Mouse (Mus musculus) G1E (cell line): ENCODE data around the gene Fam199x.

Experiments
- GATA1 ChIP-seq: IDR thresholded peaks from 2 replicates; pipeline ENCODE4 v1.6.1; 2012; ENCODE audit warnings: borderline replicate concordance, low read length, inconsistent platforms, mixed read lengths
- TAL1 ChIP-seq: conservative IDR thresholded peaks from 2 replicates; pipeline ENCODE4 v1.6.1; 2012; ENCODE audit warnings: low read depth, low read length, inconsistent platforms, mixed read lengths

DNA sequence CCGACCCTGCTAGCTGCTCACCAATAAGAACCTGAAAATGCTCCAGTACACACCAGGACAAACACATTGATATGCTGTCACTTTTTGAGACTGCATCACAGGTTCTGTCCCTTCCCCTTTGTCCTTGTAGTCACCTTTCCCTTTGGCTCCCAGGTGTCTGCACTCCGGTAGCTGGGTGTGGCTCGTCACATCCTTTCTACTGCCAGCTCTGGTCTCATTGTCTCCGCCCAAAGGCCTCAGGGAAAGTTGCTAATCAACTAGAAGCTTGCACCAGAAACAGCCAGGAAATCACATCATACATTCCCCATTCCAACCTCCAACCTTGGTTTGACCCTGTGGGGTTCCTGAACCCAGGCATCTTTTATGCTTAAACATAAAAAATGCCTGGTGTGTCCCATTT is 15.1 kb upstream of the Fam199x start:
- TF ChIP-seq TAL1 (no peak), GATA1 (no peak)
